Mouse (Mus musculus) hindlimb bud, embryonic 11.5 days (tissue): Measurements from ENCODE around the gene Os9.

ENCODE experiments used
- DNase-seq: peaks from one replicate; pipeline ENCODE4 v3.0.0-alpha.2; 2012; ENCODE audit warnings: low read depth, low spot score; ENCODE audit errors: extremely low spot score

Os9 gene

DNA sequence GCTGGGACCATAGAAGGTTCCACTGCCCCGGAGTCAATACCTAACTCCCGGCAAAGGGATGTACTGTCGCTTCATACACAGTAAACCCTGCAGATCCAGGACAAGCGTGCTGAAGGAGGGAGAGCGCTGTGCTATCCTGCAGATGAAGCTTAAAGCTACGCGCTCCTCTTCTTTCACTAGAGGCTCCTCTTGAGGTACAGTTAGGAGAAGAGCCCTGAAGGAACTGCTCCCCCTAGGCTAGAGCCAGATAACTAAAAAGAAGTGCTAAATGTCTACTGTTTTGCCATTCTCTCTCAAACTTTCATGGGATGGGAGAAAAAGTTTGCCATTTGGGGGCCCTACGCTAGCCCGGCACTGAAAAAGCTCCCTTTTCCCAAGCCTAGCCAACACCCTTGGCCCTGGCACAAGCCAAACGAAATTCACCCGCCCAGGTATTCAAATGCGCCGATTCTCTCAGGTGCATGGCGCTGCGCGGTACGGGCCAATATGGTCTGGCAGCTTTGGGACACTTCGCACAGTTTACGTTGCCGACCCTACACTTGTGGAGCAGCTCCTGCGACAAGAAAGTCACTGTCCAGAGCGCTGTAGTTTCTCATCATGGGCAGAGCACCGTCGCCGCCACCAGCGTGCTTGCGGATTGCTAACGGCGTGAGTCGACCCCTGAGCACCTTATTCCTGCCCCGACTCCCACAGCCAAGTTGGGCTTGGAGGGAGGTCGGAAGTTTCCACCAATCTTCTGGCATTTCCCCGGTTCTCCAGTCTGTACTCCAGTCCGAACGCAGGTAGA is 72.1 kb downstream of the Os9 start:
- no peak for DNase-seq

DNA sequence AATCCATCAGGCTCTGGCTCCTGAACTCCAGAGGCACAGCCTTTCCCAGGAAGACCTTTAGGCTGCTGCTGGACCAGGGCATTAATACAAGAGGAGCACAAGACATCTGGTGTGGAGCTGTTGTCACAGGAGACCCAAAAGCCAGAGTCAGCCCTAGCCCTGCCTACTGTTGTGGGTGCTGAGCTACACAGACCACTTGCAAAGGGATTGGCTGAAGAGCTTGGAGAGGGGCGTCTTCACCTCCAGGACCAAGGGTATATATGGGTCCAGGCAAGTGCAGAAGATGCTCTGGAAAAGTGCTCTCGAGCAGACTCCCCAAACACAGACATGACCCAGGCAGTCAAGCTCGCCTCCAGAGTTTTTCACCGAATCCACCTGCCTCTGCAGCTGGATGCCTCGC is 73.0 kb downstream of the Os9 start, which contains the start of gene Cyp27b1:
Gene Cyp27b1, plus strand, starts transcription at position 297 of the 400 bp plus-strand sequence.
- no peak for DNase-seq
